In the genomic region with DNA sequence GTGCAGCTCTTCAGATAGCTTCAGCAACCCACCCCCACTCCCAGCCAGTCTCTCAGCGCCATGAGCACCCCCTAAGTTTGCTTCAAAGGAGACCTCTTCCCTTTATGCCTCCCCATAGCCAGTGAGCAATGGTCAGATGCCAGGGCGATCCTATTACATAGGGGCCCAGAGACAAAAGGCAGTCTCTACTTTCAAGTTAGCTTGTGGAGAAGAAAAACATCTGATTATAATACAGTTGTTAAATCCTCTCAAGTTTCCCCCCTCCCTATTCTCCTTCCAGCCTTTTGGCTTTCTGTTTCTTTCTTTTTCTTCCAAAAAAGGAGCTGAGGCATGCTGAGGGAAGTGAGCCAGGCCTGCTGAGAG, we compare ENCODE assay signal across 11 mouse cellular contexts.
A peak's percentile ranks its signal among the peaks of the same experiment; 100 is the strongest.
DNase-seq lines count a peak whose midpoint lies in the region; ATAC-seq and TF ChIP-seq lines count a peak whose summit lies in the region.
"Had no signal": no experiment of that assay in that cellular context is flagged by ENCODE, and none has a peak within 500 bp of the region (broad histone marks: within the 10 kb centered on the region; RNA-seq: fewer than 3 reads in every experiment).

No protein-coding gene starts in this region.

- no peak overlapping the region for H3K4me2 ChIP-seq in kidney, embryonic 16.5 days (replicated peaks; ENCODE audit: low read depth, low read length)
- H3K4me2 ChIP-seq in embryonic facial prominence, embryonic 13.5 days, result peak overlapping the region; percentile 40
- H3K4me2 ChIP-seq in limb, embryonic 14.5 days (replicated peaks; ENCODE audit: low read depth, low read length, severe bottlenecking), result peak overlapping the region; percentile 20; the same call in 1 of the 2 replicates
- H3K4me2 ChIP-seq: heart, embryonic 13.5 days; liver, embryonic 12.5 days; neural tube, embryonic 12.5 days had no signal

- H3K9me3 ChIP-seq in kidney, embryonic 16.5 days (ENCODE audit: low read length), result no peaks in the 10 kb centered on the region
- H3K9me3 ChIP-seq in embryonic facial prominence, embryonic 13.5 days, result no peaks in the 10 kb centered on the region
- H3K9me3 ChIP-seq in limb, embryonic 14.5 days (ENCODE audit: control insufficient read depth, low read length), result no peaks in the 10 kb centered on the region
- H3K9me3 ChIP-seq: heart, embryonic 13.5 days; liver, embryonic 12.5 days; neural tube, embryonic 12.5 days had no signal

- ATAC-seq in kidney, embryonic 16.5 days (ENCODE audit: low FRiP score, low TSS enrichment), result no peak; the same call in 1 of the 2 replicates
- ATAC-seq in embryonic facial prominence, embryonic 13.5 days (ENCODE audit: insufficient number of reproducible peaks, insufficient read depth, low FRiP score, low TSS enrichment, low read depth), result 0 out of 2 replicates have a peak, but pooled peaks have one; percentile 1
- peak; percentile 35 for ATAC-seq in limb, embryonic 14.5 days (ENCODE audit: low FRiP score, low read depth)

- no peaks in the 10 kb centered on the region for H3K27me3 ChIP-seq in kidney, embryonic 16.5 days (ENCODE audit: insufficient read depth, low read length)
- no peaks in the 10 kb centered on the region for H3K27me3 ChIP-seq in embryonic facial prominence, embryonic 13.5 days
- no peaks in the 10 kb centered on the region for H3K27me3 ChIP-seq in limb, embryonic 14.5 days (ENCODE audit: control insufficient read depth, insufficient read depth, low read length)
- H3K27me3 ChIP-seq: heart, embryonic 13.5 days; liver, embryonic 12.5 days; neural tube, embryonic 12.5 days had no signal

- H3K4me3 ChIP-seq in kidney, embryonic 16.5 days (ENCODE audit: low read length), result no peak overlapping the region
- H3K4me3 ChIP-seq in embryonic facial prominence, embryonic 13.5 days, result 0 out of 2 replicates have a peak overlapping the region, but pooled peaks have one; percentile 6
- no peak overlapping the region for H3K4me3 ChIP-seq in limb, embryonic 14.5 days (replicated peaks; ENCODE audit: low read length)
- H3K4me3 ChIP-seq: heart, embryonic 13.5 days; liver, embryonic 12.5 days; neural tube, embryonic 12.5 days had no signal

- H3K36me3 ChIP-seq in kidney, embryonic 16.5 days (ENCODE audit: insufficient read depth, low read length), result no peaks in the 10 kb centered on the region
- no peaks in the 10 kb centered on the region for H3K36me3 ChIP-seq in embryonic facial prominence, embryonic 13.5 days
- H3K36me3 ChIP-seq in limb, embryonic 14.5 days (ENCODE audit: control insufficient read depth, insufficient read depth, low read length), result no peaks in the 10 kb centered on the region
- H3K36me3 ChIP-seq: heart, embryonic 13.5 days; neural tube, embryonic 12.5 days had no signal

- TF ChIP-seq CTCF in brain, embryonic 14.5 days (IDR thresholded peaks at IDR 0.05; ENCODE audit: borderline replicate concordance, extremely low read depth, insufficient read depth, insufficient read length), result no peak

- peaks cover 11% of the 10 kb centered on the region; the same call in 1 of the 2 replicates for H3K4me1 ChIP-seq in kidney, embryonic 16.5 days (ENCODE audit: insufficient read depth, low read length)
- H3K4me1 ChIP-seq in embryonic facial prominence, embryonic 13.5 days, result peaks cover 60% of the 10 kb centered on the region
- peaks cover 39% of the 10 kb centered on the region for H3K4me1 ChIP-seq in limb, embryonic 14.5 days (ENCODE audit: control insufficient read depth, insufficient read depth, low read length)
- H3K4me1 ChIP-seq: neural tube, embryonic 12.5 days had no signal

- no peak for DNase-seq in kidney, adult 11 months
- peak; percentile 58 for DNase-seq in brain, embryonic 14.5 days (ENCODE audit: low read depth)
- peak; percentile 52 for DNase-seq in limb, embryonic 14.5 days (ENCODE audit: low spot score)
- no peak for DNase-seq in embryo, embryonic 11 days
- DNase-seq in frontal cortex, postnatal 36 days (ENCODE audit: low spot score in 2 of 2), result no peak
- DNase-seq in urinary bladder, postnatal 25 days (ENCODE audit: low spot score), result no peak

- TF ChIP-seq POLR2A in brain, embryonic 14.5 days (IDR thresholded peaks at IDR 0.05; ENCODE audit: borderline replicate concordance, extremely low read depth, insufficient read depth, insufficient read length, poor library complexity, severe bottlenecking), result no peak
- no peak for TF ChIP-seq POLR2A in limb, embryonic 14.5 days (IDR thresholded peaks at IDR 0.05; ENCODE audit: borderline replicate concordance, extremely low read depth, insufficient read depth, insufficient read length)

- H3K27ac ChIP-seq in kidney, embryonic 16.5 days (ENCODE audit: low read length), result peak overlapping the region; percentile 41; the same call in 1 of the 2 replicates
- H3K27ac ChIP-seq in embryonic facial prominence, embryonic 13.5 days, result peak overlapping the region; percentile 92
- no peak overlapping the region for H3K27ac ChIP-seq in limb, embryonic 14.5 days (replicated peaks; ENCODE audit: low read depth, low read length)
- H3K27ac ChIP-seq: heart, embryonic 13.5 days; liver, embryonic 12.5 days; neural tube, embryonic 12.5 days had no signal

- no peak overlapping the region for H3K9ac ChIP-seq in kidney, embryonic 16.5 days (replicated peaks; ENCODE audit: low read length)
- H3K9ac ChIP-seq in embryonic facial prominence, embryonic 13.5 days, result 0 out of 2 replicates have a peak overlapping the region, but pooled peaks have one; percentile 52
- no peak overlapping the region for H3K9ac ChIP-seq in limb, embryonic 14.5 days (ENCODE audit: low read depth, low read length, severe bottlenecking)
- H3K9ac ChIP-seq: heart, embryonic 13.5 days; liver, embryonic 12.5 days; neural tube, embryonic 12.5 days had no signal

- WGBS in kidney, embryonic 16.5 days, result 35% methylated on average over 2 of the region's 2 CpGs
- 17% methylated on average over 2 of the region's 2 CpGs for WGBS in embryonic facial prominence, embryonic 13.5 days
- WGBS in limb, embryonic 14.5 days, result 42% methylated on average over 2 of the region's 2 CpGs

Comparison
In these comparisons a context has a peak if more than half of its experiments do, and no peak if none do; other contexts are left out.
1. DNase-seq: peak in brain, embryonic 14.5 days (single experiment) and limb, embryonic 14.5 days (single experiment); none in kidney, adult 11 months (single experiment), embryo, embryonic 11 days (single experiment), frontal cortex, postnatal 36 days (0 of 2) and urinary bladder, postnatal 25 days (single experiment).